Mouse (Mus musculus): ENCODE measurements at regions not wholly inside any gene's neighbourhood (a gene's known extent, or its start where the extent isn't known, plus 50 kb on each side); places are given as distances from the start of the nearest gene placed in this dataset.
"Not testable (repeated sequence)": the region's sequence is repeated elsewhere in the genome, so short reads cannot be mapped to it uniquely, and the experiment has no call there.

DNA sequence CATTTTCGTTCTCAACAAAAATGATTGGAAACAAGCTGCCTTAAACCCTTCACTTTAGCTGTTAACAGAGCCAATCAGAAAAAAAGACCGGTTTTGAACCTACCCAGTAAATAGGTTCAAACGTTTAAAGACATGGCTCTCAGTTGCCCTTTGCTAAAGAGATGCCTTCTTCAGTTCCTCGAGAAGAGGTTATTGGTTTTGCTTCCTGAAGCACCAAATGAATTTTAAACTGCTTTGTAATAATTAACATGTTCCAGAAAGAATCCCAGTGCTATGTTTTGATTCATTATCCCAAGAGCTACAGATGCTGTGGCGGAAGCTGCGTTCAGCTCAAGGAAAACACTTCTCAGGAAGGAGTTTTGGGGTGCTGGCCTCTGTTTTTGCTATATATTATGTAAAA lies 160.1 kb upstream of the G2e3 start:
- Histone ChIP-seq H3K9me3 (no peaks in the 10 kb centered on the region), H3K27me3 (no peaks in the 10 kb centered on the region), H3K27ac (no peak overlapping the region), H3K9ac (no peak overlapping the region), H3K4me3 (no peak overlapping the region), H3K4me2 (no peak overlapping the region), H3K4me1 (no peaks in the 10 kb centered on the region), H3K36me3 (no peaks in the 10 kb centered on the region)
- 69% methylated on average over 6 of the region's 6 CpGs for WGBS
- ATAC-seq (ENCODE audit: insufficient number of reproducible peaks, insufficient read depth, low FRiP score, low TSS enrichment, low read depth), result no peak

DNA sequence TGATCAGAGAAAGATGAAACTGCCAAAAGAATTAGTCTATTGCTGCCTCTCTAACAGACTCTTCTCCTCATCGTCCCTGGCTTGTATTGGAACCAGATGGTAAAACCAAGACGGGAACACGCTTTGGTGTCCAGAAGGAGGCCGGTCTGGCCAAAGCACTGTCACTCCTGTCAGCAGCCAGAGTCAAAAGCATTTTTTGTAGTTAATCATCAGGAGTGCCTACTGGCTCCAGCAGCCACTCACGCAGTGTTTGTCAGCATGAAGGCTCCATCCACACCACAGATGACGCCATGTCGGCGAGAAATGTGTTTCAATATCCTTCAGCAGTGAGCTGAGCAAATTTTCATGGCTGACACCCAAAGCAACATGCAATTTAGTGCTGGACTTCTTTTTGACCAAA lies 162.1 kb upstream of the G2e3 start:
- no peaks in the 10 kb centered on the region for H3K36me3 ChIP-seq
- no peaks in the 10 kb centered on the region for H3K27me3 ChIP-seq
- H3K9me3 ChIP-seq, result no peaks in the 10 kb centered on the region
- no peak overlapping the region for H3K4me2 ChIP-seq
- no peaks in the 10 kb centered on the region for H3K4me1 ChIP-seq
- H3K27ac ChIP-seq, result no peak overlapping the region
- no peak overlapping the region for H3K9ac ChIP-seq
- no peak overlapping the region for H3K4me3 ChIP-seq
- no peak for ATAC-seq (ENCODE audit: insufficient number of reproducible peaks, insufficient read depth, low FRiP score, low TSS enrichment, low read depth)
- 64% methylated on average over 8 of the region's 8 CpGs for WGBS

DNA sequence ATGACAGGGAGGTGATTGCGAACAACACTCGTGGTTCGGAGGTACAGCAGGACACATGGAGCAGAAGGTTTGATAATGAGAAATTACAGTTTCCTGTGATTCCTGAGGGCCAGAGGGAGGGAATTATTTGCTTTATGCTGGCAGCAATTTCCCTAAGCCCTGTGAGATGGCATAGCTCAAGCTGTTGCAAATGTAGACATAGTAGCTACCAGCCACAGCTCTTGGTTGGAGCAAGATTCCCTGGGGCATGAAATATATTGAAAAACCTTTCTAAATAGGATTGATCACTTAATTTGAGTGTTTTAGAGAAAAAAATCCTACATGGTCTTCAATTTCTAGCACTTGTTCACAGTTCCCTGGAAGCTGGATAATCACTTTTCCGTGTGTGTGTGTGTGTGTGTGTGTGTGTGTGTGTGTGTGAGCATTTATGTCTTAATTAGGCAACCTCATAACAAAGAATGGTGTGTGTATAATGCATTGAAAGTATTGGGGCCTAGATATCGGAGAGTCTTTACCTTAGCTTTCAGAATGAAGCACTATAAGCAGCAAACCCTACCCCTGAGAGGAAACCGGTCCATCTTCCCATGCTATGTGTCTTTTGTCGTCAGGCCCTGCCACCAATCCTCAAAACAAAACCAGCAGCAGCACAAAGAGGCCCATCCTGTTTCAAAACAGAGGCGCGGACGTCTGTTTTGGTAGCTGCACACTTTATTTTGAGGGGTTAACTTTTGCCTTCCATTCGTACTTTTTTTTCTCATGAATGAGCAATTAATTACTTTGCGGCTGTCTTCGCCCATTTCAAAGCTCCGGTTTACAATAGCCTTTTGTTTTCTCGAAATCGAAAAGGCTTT lies 172.7 kb upstream of the G2e3 start:
- no peak for ATAC-seq (ENCODE audit: insufficient number of reproducible peaks, insufficient read depth, low FRiP score, low TSS enrichment, low read depth)
- H3K36me3 ChIP-seq, result no peaks in the 10 kb centered on the region
- H3K9me3 ChIP-seq, result no peaks in the 10 kb centered on the region
- no peak overlapping the region for H3K27ac ChIP-seq
- no peak overlapping the region for H3K4me3 ChIP-seq
- H3K27me3 ChIP-seq, result no peaks in the 10 kb centered on the region
- no peaks in the 10 kb centered on the region for H3K4me1 ChIP-seq
- H3K4me2 ChIP-seq, result peak overlapping the region; percentile 12; the same call in 1 of the 2 replicates
- H3K9ac ChIP-seq, result no peak overlapping the region
- WGBS, result 36% methylated on average over 16 of the region's 16 CpGs

DNA sequence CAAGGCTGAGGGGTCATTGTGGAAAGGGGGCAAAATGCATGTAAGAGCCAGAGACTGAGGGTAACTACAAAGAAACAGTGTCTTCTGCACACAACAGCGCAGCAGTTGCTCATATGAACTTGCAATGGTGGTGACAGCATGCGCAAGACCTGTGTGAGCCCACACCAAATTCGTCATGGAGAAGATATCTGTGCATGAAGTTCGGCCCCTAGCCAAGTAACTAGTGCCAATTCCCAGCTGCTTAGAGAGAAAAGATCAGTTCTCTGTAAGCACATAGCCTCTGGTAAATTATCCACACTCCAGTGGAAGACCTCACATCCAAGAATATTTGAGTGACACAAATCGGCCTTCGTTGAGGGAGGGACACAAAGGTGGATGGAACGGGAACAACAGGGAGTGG lies 182.7 kb upstream of the G2e3 start:
- Histone ChIP-seq H3K27me3 (no peaks in the 10 kb centered on the region), H3K27ac (no peak overlapping the region), H3K4me2 (no peak overlapping the region), H3K4me3 (no peak overlapping the region), H3K9me3 (no peaks in the 10 kb centered on the region), H3K36me3 (no peaks in the 10 kb centered on the region), H3K4me1 (no peaks in the 10 kb centered on the region), H3K9ac (no peak overlapping the region)
- ATAC-seq (ENCODE audit: insufficient number of reproducible peaks, insufficient read depth, low FRiP score, low TSS enrichment, low read depth), result no peak
- WGBS, result 90% methylated on average over 7 of the region's 7 CpGs

DNA sequence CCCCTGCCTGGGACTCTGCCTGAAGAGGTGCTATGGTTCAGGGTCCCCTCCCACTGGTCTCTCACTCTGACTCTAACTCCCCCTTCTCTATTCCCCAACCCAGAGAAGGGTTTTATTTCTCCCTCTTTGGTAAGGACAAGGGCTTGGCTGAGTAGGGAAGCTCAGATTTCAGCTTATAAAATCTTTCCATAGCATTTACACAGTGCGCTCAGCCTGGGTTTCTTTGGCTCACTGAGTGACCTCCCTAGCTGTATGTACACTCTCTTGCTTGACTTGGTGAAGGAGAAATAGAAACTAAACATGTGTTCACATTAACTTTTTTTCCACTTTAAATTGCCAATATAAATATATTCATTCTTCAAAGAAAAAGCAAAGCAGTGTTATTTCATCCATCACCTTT lies 186.9 kb upstream of the G2e3 start:
- Histone ChIP-seq H3K4me3 (no peak overlapping the region), H3K4me2 (no peak overlapping the region), H3K36me3 (no peaks in the 10 kb centered on the region), H3K9ac (no peak overlapping the region), H3K27ac (no peak overlapping the region), H3K4me1 (no peaks in the 10 kb centered on the region), H3K9me3 (no peaks in the 10 kb centered on the region), H3K27me3 (no peaks in the 10 kb centered on the region)
- 62% methylated on average over 1 of the region's 1 CpGs for WGBS
- no peak for ATAC-seq (ENCODE audit: insufficient number of reproducible peaks, insufficient read depth, low FRiP score, low TSS enrichment, low read depth)

DNA sequence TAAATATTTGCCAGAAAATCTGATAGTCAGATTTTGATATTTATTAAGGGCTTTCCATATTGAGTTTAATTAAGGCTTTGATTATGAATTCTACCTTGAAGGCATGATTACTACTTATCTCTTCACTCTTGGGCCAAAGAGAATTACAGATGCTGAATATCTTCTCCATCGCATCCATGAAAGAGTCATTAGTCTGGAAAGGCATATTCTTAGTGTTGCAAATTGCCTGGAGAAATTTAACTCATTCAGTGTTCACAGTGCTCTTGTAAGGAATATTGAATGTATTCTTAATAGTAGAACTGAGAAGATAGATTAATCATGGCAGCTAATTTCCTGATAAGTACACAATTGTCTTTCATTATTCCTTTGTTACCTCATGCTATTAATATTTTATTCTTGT lies 187.7 kb upstream of the G2e3 start:
- Histone ChIP-seq H3K4me3 (no peak overlapping the region), H3K9me3 (no peaks in the 10 kb centered on the region)

DNA sequence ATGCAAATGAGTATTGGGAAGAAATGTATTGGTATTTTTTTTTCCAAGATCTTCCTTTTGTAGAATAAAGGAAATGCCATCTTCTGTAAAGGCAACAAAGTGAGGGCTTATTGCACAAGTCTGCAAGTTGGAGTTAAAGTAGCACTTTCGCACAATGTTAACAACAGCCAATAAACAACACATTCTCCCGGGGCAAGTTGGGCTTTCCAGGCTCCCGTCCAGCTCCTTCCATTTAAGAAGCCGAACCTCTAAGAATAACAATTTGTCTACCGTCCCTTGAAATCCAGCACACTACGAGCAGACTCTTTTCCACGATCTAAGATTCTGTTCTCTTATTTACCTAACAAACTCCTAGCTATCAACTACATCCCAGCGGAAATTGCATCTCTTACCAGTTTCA lies 199.9 kb upstream of the G2e3 start:
- H3K4me1 ChIP-seq, result no peaks in the 10 kb centered on the region
- H3K36me3 ChIP-seq, result no peaks in the 10 kb centered on the region
- no peak for ATAC-seq (ENCODE audit: insufficient number of reproducible peaks, insufficient read depth, low FRiP score, low TSS enrichment, low read depth)
- no peak overlapping the region for H3K27ac ChIP-seq
- H3K9ac ChIP-seq, result no peak overlapping the region
- H3K27me3 ChIP-seq, result no peaks in the 10 kb centered on the region
- WGBS, result 82% methylated on average over 8 of the region's 8 CpGs
- no peaks in the 10 kb centered on the region for H3K9me3 ChIP-seq
- H3K4me3 ChIP-seq, result no peak overlapping the region
- H3K4me2 ChIP-seq, result no peak overlapping the region

More for the DNA sequence above, 187.7 kb upstream of the G2e3 start:
- H3K36me3 ChIP-seq, result no peaks in the 10 kb centered on the region
- H3K27me3 ChIP-seq, result no peaks in the 10 kb centered on the region
- H3K4me2 ChIP-seq, result no peak overlapping the region
- no peaks in the 10 kb centered on the region for H3K4me1 ChIP-seq
- 77% methylated on average over 1 of the region's 1 CpGs for WGBS
- H3K27ac ChIP-seq, result no peak overlapping the region
- H3K9ac ChIP-seq, result no peak overlapping the region
- ATAC-seq (ENCODE audit: insufficient number of reproducible peaks, insufficient read depth, low FRiP score, low TSS enrichment, low read depth), result no peak

DNA sequence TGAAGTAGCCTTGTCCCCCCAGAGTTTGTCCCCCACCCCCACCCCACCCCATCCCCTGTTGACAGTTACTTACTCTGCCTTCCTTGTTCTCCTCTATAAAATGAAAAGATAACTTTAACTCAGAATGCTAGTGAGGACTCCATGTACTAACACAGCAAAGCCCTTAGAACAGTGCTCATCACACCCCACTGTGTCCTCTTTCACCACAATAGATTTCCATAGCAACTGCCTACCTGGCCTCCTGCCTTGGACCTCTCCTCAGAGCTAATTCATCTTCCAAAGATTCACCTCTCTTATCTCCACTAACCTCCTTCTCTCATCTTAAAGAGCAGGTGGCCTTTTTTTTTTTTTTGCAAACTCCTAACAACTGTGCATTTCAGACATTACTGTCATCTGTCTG lies 204.0 kb upstream of the G2e3 start:
- H3K9ac ChIP-seq, result no peak overlapping the region
- no peaks in the 10 kb centered on the region for H3K4me1 ChIP-seq
- no peaks in the 10 kb centered on the region for H3K9me3 ChIP-seq
- no peak for ATAC-seq (ENCODE audit: insufficient number of reproducible peaks, insufficient read depth, low FRiP score, low TSS enrichment, low read depth)
- no peaks in the 10 kb centered on the region for H3K36me3 ChIP-seq
- no peak overlapping the region for H3K4me2 ChIP-seq
- no peak overlapping the region for H3K27ac ChIP-seq
- H3K4me3 ChIP-seq, result no peak overlapping the region
- H3K27me3 ChIP-seq, result no peaks in the 10 kb centered on the region

DNA sequence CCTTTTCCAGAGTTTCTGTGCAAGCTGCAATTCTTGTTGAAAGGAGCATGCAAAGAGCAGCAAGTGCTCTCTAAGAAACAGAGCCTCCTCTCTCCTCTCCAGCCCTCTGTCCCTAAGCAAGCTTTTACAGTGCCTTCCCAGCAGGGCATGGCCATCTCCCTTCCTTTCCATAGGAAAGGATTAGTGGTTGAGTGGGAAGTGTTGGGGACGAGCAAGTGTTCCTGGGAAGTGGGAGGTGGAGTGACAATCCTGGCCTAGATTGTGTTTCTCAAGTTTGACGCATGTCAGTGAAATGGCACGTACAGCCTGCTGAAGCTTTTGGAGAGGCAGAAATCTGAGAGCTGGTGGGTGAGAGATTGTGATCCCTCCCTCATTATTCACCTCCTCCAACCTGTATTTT lies 204.7 kb upstream of the G2e3 start:
- Histone ChIP-seq H3K9me3 (no peaks in the 10 kb centered on the region), H3K4me3 (no peak overlapping the region), H3K9ac (no peak overlapping the region), H3K4me1 (no peaks in the 10 kb centered on the region), H3K4me2 (no peak overlapping the region), H3K27ac (no peak overlapping the region), H3K36me3 (no peaks in the 10 kb centered on the region), H3K27me3 (no peaks in the 10 kb centered on the region)
- 37% methylated on average over 3 of the region's 3 CpGs for WGBS
- no peak for ATAC-seq (ENCODE audit: insufficient number of reproducible peaks, insufficient read depth, low FRiP score, low TSS enrichment, low read depth)

DNA sequence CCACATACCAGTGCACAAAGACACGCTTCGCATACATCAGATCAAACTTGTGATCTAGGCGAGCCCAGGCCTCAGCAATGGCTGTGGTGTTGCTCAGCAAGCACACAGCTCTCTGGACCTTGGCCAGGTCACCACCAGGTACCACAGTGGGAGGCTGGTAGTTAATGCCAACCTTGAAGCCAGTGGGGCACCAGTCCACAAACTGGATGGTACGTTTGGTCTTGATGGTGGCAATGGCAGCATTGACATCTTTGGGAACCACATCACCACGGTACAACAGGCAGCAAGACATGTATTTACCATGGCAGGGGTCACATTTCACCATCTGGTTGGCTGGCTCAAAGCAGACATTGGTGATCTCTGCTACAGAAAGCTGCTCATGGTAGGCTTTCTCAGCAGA lies 214.2 kb upstream of the G2e3 start:
- WGBS, result 81% methylated on average over 5 of the region's 5 CpGs
- not testable (repeated sequence) for H3K4me1 ChIP-seq; H3K4me3 ChIP-seq; ATAC-seq (ENCODE audit: insufficient number of reproducible peaks, insufficient read depth, low FRiP score, low TSS enrichment, low read depth); H3K9me3 ChIP-seq; H3K9ac ChIP-seq; H3K36me3 ChIP-seq; H3K27ac ChIP-seq; H3K4me2 ChIP-seq; H3K27me3 ChIP-seq

DNA sequence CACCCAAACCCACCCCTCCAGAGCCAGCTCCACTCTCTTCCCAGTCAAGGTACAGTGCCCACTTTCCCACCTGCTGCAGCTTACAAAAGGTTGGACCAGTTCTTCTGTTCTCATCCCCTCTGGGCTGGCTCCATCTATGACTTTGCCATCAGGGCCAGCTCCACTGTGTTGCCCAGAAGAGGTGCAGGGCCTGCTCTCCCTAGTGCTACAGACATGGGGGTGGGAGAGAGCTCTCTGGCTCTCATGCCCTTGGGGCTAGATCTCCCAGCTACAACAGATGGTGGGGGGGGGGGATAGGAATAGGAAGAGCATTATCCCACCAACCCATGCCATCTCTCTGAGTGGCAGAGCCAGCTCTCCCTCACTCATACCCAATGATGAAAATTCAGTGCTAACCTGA lies 219.6 kb upstream of the G2e3 start:
- ATAC-seq (ENCODE audit: insufficient number of reproducible peaks, insufficient read depth, low FRiP score, low TSS enrichment, low read depth), result no peak
- no peaks in the 10 kb centered on the region for H3K36me3 ChIP-seq
- no peak overlapping the region for H3K4me2 ChIP-seq
- H3K9ac ChIP-seq, result no peak overlapping the region
- H3K4me1 ChIP-seq, result no peaks in the 10 kb centered on the region
- H3K27ac ChIP-seq, result no peak overlapping the region
- H3K4me3 ChIP-seq, result no peak overlapping the region
- no peaks in the 10 kb centered on the region for H3K27me3 ChIP-seq
- no peaks in the 10 kb centered on the region for H3K9me3 ChIP-seq

DNA sequence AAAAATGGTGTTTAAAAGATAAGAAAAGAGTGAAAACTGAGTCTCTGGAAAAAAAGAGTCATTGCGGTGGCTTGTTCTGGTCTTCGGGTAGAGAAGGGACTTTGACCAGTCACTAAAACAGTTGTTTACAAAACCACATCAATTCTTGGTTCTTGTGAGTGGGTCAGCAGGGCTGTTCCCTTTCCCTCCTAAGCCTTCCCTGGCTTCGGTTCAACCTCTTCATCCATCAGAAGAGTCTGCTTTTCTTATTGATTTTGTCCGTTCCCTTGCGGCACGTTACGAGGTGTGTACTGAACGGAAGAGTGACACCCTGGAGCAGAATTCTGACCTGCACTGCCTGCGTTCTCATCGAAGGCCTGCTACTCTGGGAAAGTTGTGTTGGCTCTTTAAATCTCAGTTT lies 229.1 kb upstream of the G2e3 start:
- Histone ChIP-seq H3K27me3 (no peaks in the 10 kb centered on the region), H3K9me3 (no peaks in the 10 kb centered on the region; the same call in 1 of the 2 replicates), H3K9ac (no peak overlapping the region), H3K4me3 (no peak overlapping the region), H3K27ac (no peak overlapping the region), H3K4me1 (no peaks in the 10 kb centered on the region), H3K36me3 (no peaks in the 10 kb centered on the region), H3K4me2 (no peak overlapping the region)
- 95% methylated on average over 10 of the region's 10 CpGs for WGBS
- ATAC-seq (ENCODE audit: insufficient number of reproducible peaks, insufficient read depth, low FRiP score, low TSS enrichment, low read depth), result no peak

Data from embryonic facial prominence, embryonic 13.5 days (tissue).